Mouse (Mus musculus) ES-E14 (cell line): ENCODE results near the gene Slc38a3. TPM values are rescaled to one million over a fixed set of nuclear protein-coding genes. Genes with fewer than 3 reads are reported as not detected.

Experiments used
- DNase-seq: peaks from one replicate; pipeline ENCODE4 v3.0.0-alpha.2; 2013; ENCODE audit warnings: low read depth, low spot score
- H3K27ac ChIP-seq: 2 replicates; pipeline ENCODE4 v1.5.1; 2012; ENCODE audit warnings: low read depth, mild to moderate bottlenecking, low read length, moderate library complexity, mixed read lengths; ENCODE audit not compliant: poor library complexity, insufficient read depth, severe bottlenecking
- H3K36me3 ChIP-seq: 2 replicates; pipeline ENCODE4 v1.6.1; 2012; ENCODE audit warnings: mild to moderate bottlenecking, low read length, moderate library complexity, mixed read lengths; ENCODE audit not compliant: control insufficient read depth, poor library complexity, insufficient read depth, severe bottlenecking
- H3K4me1 ChIP-seq, 2 experiments: fragments of 150-350 bp in 1 of 2; sonication (generic) in 1 of 2; 2 replicates each; pipeline ENCODE4 v1.6.1; 2012; ENCODE audit warnings: low read length in 2 of 2, mild to moderate bottlenecking in 1 of 2, mixed read lengths in 1 of 2; ENCODE audit not compliant: control insufficient read depth in 2 of 2, insufficient read depth in 2 of 2, poor library complexity in 1 of 2
- H3K4me3 ChIP-seq, 2 experiments: fragments of 150-350 bp in 1 of 2; sonication (generic) in 1 of 2; 2 replicates each; pipeline ENCODE4 v1.5.1; 2012; ENCODE audit warnings: low read length in 2 of 2, low read depth in 1 of 2, mild to moderate bottlenecking in 1 of 2, mixed read lengths in 1 of 2; ENCODE audit not compliant: insufficient read depth in 1 of 2, poor library complexity in 1 of 2, severe bottlenecking in 1 of 2
- H3K9ac ChIP-seq: 2 replicates; pipeline ENCODE4 v1.6.1; 2012; ENCODE audit warnings: low read depth, mild to moderate bottlenecking, low read length, mixed read lengths; ENCODE audit not compliant: poor library complexity, insufficient read depth, severe bottlenecking
- H3K9me3 ChIP-seq: fragments of 150-350 bp; sonication (generic); 2 replicates; pipeline ENCODE4 v1.6.1; 2012; ENCODE audit warnings: low read depth, mild to moderate bottlenecking, low read length; ENCODE audit not compliant: control insufficient read depth, insufficient read depth
- CHD2 ChIP-seq: IDR thresholded peaks from 2 replicates; pipeline ENCODE4 v1.6.1; 2014; ENCODE audit warnings: mild to moderate bottlenecking, low read depth, low read length, inconsistent platforms
- HCFC1 ChIP-seq: IDR thresholded peaks from 2 replicates; pipeline ENCODE4 v1.6.1; 2012; ENCODE audit warnings: low read length, inconsistent platforms, borderline replicate concordance; ENCODE audit not compliant: insufficient read depth
- MAFK ChIP-seq: IDR thresholded peaks from 2 replicates; pipeline ENCODE4 v1.6.1; 2014; ENCODE audit warnings: mild to moderate bottlenecking, low read depth, low read length, inconsistent platforms; ENCODE audit not compliant: insufficient read depth
- ZC3H11A ChIP-seq: IDR thresholded peaks from 2 replicates; pipeline ENCODE4 v1.6.1; 2012; ENCODE audit warnings: low read depth, mild to moderate bottlenecking, inconsistent platforms, low read length, borderline replicate concordance
- ZNF384 ChIP-seq: IDR thresholded peaks from 2 replicates; pipeline ENCODE4 v1.6.1; 2012; ENCODE audit warnings: low read depth, low read length, inconsistent platforms
- in situ Hi-C, 2 experiments: fragments of 600-800 bp; cut with MboI; formaldehyde crosslinking; loops; one replicate each; pipeline ENCODE4 v1.15.1; 2025; ENCODE audit warnings: low sequenced_read_pairs in 2 of 2, inconsistent platforms in 1 of 2; ENCODE audit not compliant: unreplicated experiment in 2 of 2
- total RNA-seq: library from RNA; depleted of rRNA; stranded (reverse); fragments of 300-350 nt; gene quantifications from 2 replicates; pipeline ENCODE4 v1.2.3, GENCODE M21; 2012

The Slc38a3 gene
- total RNA-seq, 1 experiment = 2.9 TPM

DNA sequence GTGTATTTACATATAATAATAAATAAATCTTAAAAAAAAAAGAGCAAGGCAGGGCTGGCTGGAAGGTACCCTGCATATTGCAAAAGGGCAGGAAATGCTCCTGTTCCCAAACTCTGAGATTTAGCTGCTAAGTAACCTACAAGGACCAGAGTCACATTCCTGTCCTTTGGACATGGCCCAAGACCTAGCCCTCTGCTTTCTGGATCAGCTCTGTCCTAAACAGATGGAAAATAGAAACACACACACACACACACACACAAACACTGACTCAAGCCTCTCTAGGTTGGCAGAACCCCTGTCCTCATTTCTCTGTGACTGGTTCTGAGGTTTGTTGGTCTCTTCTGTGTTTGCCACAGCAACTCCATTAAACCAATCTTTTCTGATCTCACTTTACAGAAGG lies 48.4 kb downstream of the Slc38a3 start:
- H3K4me3 ChIP-seq = no peak overlapping the region
- in situ Hi-C loops = no loop called here
- no peak overlapping the region for H3K27ac ChIP-seq
- DNase-seq = no peak
- peaks cover 40% of the 10 kb centered on the region for H3K36me3 ChIP-seq
- H3K4me1 ChIP-seq = peaks cover 3 to 18% of the 10 kb centered on the region in 2 experiments; a peak in 3 of 4 replicates
- TF ChIP-seq ZNF384 (no peak), MAFK (no peak), CHD2 (no peak), HCFC1 (no peak), ZC3H11A (no peak)
- H3K9me3 ChIP-seq = no peaks in the 10 kb centered on the region
- no peak overlapping the region for H3K9ac ChIP-seq

DNA sequence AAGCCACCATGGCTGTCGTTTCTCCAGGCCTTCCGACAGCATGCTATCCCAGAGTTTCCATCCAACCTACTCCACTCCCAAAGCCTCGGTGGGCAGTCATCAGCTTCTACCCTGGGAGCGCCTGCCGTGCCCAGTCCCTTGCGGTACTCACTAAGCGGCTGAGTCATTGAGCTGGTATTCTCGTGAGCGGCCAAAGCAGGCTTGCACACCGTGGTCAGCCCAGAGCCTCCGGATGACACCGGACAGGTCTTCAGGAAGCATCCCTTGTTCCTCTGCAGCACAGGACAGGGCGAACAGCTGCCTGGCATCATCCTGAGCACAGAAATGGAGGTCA lies 49.8 kb downstream of the Slc38a3 start:
- no peak for TF ChIP-seq HCFC1
- DNase-seq = no peak
- peaks cover 52% of the 10 kb centered on the region for H3K36me3 ChIP-seq
- no peak overlapping the region for H3K4me3 ChIP-seq
- in situ Hi-C loops = no loop called here
- H3K27ac ChIP-seq = no peak overlapping the region
- H3K9me3 ChIP-seq = no peaks in the 10 kb centered on the region
- peaks cover 3 to 15% of the 10 kb centered on the region in 2 experiments; a peak in 2 of 4 replicates for H3K4me1 ChIP-seq
- no peak overlapping the region for H3K9ac ChIP-seq

DNA sequence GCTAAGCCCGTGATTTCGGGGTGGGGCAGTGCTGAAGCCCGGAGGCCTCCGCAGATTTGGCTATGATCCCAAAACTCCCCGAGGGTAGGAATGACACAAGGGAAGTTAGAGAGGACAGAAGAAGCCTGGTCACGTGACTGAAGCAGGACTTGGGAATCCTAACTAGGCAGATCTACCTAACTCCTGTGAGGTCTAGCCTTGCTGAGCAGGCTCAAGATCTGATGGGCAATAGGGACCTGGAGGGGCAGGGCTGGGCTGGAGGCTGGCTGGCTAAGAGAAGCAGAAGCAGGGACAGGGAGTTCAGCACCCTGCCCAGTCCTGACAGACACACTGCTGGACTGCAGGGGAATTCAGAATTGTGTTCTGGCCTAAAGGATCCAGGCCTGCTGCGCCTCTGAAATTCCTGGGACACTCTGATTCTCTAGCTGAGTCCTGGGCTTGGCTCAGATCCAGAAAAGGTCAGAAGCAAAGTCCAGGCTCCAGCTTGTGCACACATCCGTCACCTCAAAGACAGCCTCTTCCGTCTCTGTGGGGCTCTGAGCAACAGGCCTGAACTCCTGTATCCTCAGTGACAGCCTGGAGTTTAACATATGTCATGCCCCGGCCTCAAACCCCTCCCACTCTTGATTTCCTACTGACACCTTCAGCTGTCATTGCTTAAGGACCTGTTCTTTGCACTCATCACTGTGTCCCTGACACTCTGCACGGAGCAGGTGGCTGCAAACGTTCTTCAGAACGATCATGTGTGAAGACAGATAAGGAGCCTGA lies 50.4 kb downstream of the Slc38a3 start:
- Histone ChIP-seq H3K27ac (0 out of 2 replicates have a peak overlapping the region, but pooled peaks have one; percentile 49), H3K36me3 (peaks cover 52% of the 10 kb centered on the region), H3K9me3 (no peaks in the 10 kb centered on the region), H3K4me1 (peaks cover under 1 to 11% of the 10 kb centered on the region in 2 experiments; a peak in 3 of 4 replicates), H3K9ac (no peak overlapping the region), H3K4me3 (no peak overlapping the region)
- TF ChIP-seq MAFK (no peak), HCFC1 (no peak), ZC3H11A (no peak), ZNF384 (no peak), CHD2 (no peak)
- DNase-seq = no peak
- in situ Hi-C loops = no loop called here

DNA sequence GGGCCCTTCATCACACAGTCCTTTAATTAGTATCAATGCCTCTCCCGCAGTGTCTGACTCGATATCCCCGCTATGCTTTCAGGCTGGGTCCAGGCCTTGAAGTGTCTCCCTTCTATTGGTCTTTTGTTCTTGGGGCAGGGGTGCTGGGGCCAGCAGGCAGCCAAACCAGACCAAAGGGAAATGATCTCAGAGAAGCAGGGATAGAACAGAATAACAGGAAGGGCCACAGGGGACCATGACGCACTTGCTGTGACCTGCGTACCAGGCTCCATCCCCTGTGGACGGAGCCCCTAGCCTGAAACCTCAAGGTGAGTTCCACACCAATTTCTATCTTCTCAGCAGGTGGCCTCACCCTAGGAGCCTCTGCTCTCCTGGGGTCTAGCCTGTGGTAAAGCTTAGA lies 51.2 kb downstream of the Slc38a3 start:
- no peaks in the 10 kb centered on the region for H3K9me3 ChIP-seq
- peaks cover 0 to 11% of the 10 kb centered on the region in 2 experiments; a peak in 2 of 4 replicates for H3K4me1 ChIP-seq
- no peak overlapping the region for H3K4me3 ChIP-seq
- H3K36me3 ChIP-seq = peaks cover 52% of the 10 kb centered on the region
- TF ChIP-seq ZNF384 (no peak), CHD2 (no peak), ZC3H11A (no peak), HCFC1 (no peak), MAFK (no peak)
- no peak overlapping the region for H3K9ac ChIP-seq
- no peak for DNase-seq
- in situ Hi-C loops = no loop called here
- H3K27ac ChIP-seq = no peak overlapping the region

DNA sequence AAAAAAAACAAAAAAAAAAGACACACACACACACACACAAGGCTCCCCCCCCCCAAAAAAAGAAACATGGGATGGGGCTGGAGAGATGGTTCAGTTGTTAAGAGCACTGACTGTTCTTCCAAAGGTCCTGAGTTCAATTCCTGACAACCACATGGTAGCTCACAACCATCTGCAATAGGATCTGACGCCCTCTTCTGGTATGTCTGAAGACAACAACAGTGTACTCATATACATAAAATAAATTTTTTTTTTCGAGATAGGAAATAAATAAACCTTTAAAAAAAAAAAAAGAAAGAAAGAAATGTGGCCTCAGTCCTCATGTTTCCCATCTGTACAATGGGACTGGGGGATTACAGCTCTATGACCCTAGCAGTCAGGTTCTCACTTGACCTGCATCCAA lies 51.9 kb downstream of the Slc38a3 start:
- in situ Hi-C loops = no loop called here
- Histone ChIP-seq H3K36me3 (peaks cover 52% of the 10 kb centered on the region), H3K27ac (no peak overlapping the region), H3K4me1 (peaks cover 0 to 11% of the 10 kb centered on the region in 2 experiments; a peak in 2 of 4 replicates), H3K9ac (no peak overlapping the region), H3K9me3 (no peaks in the 10 kb centered on the region), H3K4me3 (no peak overlapping the region)
- DNase-seq = no peak
- no peak for TF ChIP-seq MAFK
- no peak for TF ChIP-seq ZC3H11A
- no peak for TF ChIP-seq HCFC1
- TF ChIP-seq CHD2 = no peak
- TF ChIP-seq ZNF384 = no peak
